Mouse (Mus musculus): ENCODE results near the gene Prph2. TPM values are rescaled to one million over a fixed set of nuclear protein-coding genes. Genes with fewer than 3 reads are reported as not detected.
A peak's percentile ranks its signal among the peaks of the same experiment; 100 is the strongest.

The Prph2 gene
- polyA plus RNA-seq, 1 experiment from 2014 or later, result not detected

DNA sequence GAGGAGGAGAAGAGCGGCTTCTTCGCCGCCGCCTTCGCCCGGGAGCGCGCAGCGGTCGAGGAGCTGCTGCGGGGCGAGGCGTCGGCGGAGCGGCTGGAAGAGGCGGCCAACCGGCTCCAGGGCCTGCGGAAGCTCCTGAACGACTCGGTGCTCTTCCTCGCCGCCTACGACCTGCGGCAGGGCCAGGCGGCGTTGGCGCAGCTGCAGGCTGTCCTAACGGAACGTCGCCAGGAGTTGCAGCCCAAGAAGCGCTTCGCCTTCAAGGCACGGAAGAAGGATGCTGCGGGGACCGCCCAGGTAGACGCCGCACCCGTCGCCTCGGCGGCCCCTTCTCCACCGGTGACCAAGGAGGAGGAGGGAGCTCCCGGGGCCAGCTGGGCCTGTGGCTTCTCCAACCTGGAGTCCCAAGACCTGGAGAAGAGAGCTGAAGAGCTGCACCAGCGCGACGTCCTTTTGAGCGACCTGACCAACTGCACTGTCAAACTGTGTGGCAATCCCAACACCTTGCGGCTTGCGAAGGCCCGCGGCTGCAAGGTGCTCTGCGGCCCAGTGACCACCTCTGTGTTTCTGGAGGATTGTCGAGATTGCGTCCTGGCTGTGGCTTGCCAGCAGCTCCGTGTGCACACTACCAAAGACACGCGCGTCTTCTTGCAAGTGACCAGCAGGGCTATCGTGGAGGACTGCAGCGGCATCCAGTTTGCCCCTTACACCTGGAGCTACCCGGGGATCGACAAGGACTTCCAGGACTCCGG lies 19.2 kb upstream of the Prph2 start:
- H3K27me3 ChIP-seq, result no peaks in the 10 kb centered on the region
- TF ChIP-seq CTCF (IDR thresholded peaks at IDR 0.05), result no peak
- POLR2A ChIA-PET, result interaction anchor here (0.6 to 2.4 kb wide), 6 partner anchors 14 to 120 kb away, joined by 4 to 12 read pairs (median 8); partner anchors contain the start of genes Bicral and Rpl7l1
- DNase-seq (ENCODE audit: low read depth, low spot score) (no peak), ATAC-seq (peak; percentile 32)
- in situ Hi-C loops (cut with MboI; ENCODE audit: low pct_unique_long_range_greater_than_20kb), result no loop called here
- CTCF ChIA-PET, result interaction anchor here (1.1 to 1.5 kb wide), 2 partner anchors 13 to 109 kb away, joined by 3 to 5 read pairs; partner anchors contain the start of gene Rpl7l1

DNA sequence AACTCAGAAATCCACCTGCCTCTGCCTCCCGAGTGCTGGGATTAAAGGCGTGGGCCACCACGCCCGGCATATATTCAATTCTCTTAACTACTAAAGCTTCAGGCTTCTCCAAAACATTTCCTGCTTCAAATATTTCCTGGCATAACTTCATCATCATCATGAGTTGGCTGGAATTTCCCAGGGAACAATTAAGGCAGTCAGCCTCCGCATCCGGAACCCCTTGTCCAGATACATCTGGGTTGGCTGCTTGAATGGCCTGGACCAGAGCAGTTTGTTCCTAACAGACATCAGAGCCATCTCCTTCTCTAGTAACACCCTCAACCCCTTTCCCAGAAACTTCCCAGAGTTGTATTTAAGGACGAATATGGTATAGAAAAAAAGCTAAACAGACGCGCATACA lies 14.8 kb upstream of the Prph2 start:
- in situ Hi-C loops (cut with MboI; ENCODE audit: low pct_unique_long_range_greater_than_20kb), result no loop called here
- ATAC-seq (no peak), DNase-seq (ENCODE audit: low read depth, low spot score) (no peak)
- POLR2A ChIA-PET, result no interaction called here
- TF ChIP-seq CTCF (IDR thresholded peaks at IDR 0.05), result no peak
- CTCF ChIA-PET, result interaction anchor here (1.5 to 1.6 kb wide), 2 partner anchors 11 to 14 kb away, joined by 3 to 4 read pairs; no protein-coding TSS in a partner anchor
- H3K27me3 ChIP-seq, result no peaks in the 10 kb centered on the region

DNA sequence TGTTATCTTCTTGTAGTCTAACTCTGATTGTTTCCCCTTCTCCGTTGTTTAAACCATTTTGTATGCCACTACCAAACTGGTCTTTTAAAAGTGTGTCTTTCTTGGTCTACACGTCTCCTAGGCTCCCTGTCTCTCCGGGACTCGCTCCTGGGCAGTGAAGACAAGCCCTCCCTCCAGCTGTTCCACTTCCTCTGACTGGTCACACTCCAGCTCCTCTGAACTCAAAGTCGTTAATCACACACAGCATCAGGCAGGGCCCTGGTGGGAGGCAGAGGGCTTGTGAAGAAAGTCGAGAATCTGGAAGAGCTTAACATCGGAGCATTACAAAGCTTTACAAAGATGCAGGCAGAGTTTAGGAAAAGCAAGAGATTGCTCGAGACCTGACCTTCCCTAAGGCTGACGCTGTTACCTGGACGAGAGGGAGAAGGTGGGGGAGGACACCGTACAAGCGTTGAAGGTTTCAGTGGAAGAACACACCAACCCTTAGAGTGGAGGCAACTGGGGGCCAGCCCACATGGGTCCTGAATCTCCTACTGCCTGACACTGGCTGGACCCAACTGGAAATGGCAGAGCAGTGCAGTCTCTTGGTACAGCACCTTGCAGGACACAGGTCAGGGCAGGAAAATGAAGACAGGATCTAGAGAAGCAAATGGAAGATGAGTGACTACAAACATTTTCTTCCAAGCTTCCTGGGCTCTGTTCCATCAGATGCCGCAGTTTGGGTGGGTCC lies 12.9 kb upstream of the Prph2 start:
- DNase-seq (ENCODE audit: low read depth, low spot score) (no peak), ATAC-seq (no peak)
- in situ Hi-C loops (cut with MboI; ENCODE audit: low pct_unique_long_range_greater_than_20kb), result no loop called here
- TF ChIP-seq CTCF (IDR thresholded peaks at IDR 0.05), result no peak
- ChIA-PET CTCF (interaction anchor here (1.6 kb wide), 1 partner anchor 9 kb away, joined by 4 read pairs; no protein-coding TSS in a partner anchor), POLR2A (no interaction called here)
- H3K27me3 ChIP-seq, result no peaks in the 10 kb centered on the region

DNA sequence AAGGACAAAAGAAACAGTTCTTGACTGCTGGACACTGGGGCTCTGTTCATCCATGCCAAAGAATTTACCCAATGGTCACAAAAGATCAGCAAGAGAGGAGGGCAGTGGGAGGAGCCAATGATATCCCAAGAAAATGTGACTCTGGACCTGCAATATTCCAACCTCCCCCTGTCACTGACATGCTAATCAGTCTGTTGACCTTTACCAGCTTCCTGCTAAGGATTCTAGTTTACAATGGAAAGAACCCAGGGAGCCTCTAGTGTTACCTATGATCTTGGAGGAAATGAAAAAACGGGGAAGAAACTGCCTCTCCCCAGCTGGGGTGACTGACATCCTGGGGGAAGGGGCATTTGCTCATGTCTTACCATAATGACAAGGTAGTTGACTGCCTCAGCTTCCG lies 9.3 kb upstream of the Prph2 start:
- no peak for ATAC-seq
- in situ Hi-C loops (cut with MboI; ENCODE audit: low pct_unique_long_range_greater_than_20kb), result no loop called here
- ChIA-PET CTCF (no interaction called here), POLR2A (no interaction called here)
- no peak for TF ChIP-seq CTCF (IDR thresholded peaks at IDR 0.05)
- no peak for DNase-seq (ENCODE audit: low read depth, low spot score)
- no peaks in the 10 kb centered on the region for H3K27me3 ChIP-seq

DNA sequence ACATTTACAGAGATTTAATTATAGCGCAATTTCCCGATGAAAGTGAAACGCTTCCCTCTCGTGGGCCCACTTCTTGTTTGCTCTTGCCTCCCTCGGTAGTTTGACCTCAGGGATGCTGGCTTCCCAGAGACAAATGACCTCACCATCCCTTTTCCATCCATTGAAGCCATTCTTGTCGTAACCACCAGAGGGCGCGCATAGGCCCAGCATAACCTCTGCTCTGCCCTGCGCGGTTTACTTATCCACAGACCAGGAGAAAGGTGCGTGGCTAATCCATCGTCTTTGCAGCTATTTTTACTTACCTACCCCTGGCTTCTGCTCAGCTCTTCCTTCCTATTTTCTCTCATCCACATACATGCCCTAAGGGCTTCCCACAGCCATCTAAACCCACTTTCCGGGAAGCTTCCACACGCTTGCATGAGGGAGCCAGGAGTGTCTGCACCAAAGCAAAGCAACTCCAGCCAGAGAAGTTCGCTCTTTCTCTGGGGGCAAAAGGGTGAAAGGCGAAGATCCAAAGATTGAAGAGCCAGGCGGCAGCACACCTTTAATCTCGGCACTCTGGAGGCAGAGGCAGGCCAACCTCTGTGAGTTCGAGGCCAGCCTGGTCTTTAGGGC lies 6.3 kb upstream of the Prph2 start:
- ChIA-PET POLR2A (interaction anchor here (0.6 kb wide), 1 partner anchor 15 kb away, joined by 3 read pairs; no protein-coding TSS in a partner anchor), CTCF (interaction anchor here (0.9 to 1.3 kb wide), 4 partner anchors 12 to 29 kb away, joined by 3 to 5 read pairs (median 4); no protein-coding TSS in a partner anchor)
- peak; percentile 80 for ATAC-seq
- DNase-seq (ENCODE audit: low read depth, low spot score), result no peak
- in situ Hi-C loops (cut with MboI; ENCODE audit: low pct_unique_long_range_greater_than_20kb), result no loop called here
- peak; percentile 97 for TF ChIP-seq CTCF (IDR thresholded peaks at IDR 0.05)
- H3K27me3 ChIP-seq, result no peaks in the 10 kb centered on the region

DNA sequence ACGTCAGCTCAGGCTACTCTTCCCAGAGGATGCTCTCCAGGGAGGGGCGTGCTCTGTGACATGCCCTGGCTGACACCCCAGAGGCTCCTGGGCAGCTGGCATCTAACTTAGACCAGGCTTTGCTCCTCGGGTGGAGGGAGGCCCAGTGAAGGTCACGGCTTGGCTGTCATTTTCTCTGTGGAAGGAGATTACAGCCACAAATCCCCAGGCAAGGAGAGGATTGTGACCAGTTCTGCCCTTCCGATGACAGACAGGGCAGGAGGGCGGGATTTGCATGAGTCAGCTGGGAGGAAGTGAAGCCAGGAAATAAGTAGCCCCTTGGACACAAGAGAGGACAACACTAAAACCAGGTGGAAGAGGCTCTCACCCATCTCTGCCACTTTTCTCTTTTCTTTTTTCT lies 2.1 kb downstream of the Prph2 start:
- POLR2A ChIA-PET, result no interaction called here
- CTCF ChIA-PET, result interaction anchor here (1.1 kb wide), 1 partner anchor 11 kb away, joined by 4 read pairs; no protein-coding TSS in a partner anchor
- no peak for ATAC-seq
- TF ChIP-seq CTCF (IDR thresholded peaks at IDR 0.05), result no peak
- in situ Hi-C loops (cut with MboI; ENCODE audit: low pct_unique_long_range_greater_than_20kb), result no loop called here
- no peak for DNase-seq (ENCODE audit: low read depth, low spot score)
- H3K27me3 ChIP-seq, result no peaks in the 10 kb centered on the region

DNA sequence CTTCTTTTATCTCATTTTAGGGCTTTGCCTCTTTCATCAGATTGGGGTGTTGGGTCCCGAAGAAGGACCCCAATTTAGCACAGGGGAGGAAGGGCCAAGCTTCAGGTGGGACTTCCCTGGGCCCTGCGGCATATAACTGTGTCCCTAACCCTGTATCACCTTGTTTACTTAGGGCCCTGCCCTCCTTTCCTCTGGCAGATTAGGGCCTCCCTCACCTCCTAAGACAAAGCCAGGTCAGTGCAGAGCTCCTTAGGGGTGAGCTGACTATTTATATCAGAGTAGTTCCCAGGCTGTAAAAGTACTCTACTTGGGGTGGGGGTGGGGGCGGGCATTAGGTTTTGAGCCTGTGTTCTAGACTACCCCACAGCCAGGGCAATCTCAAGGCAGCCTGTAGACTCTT lies 4.9 kb downstream of the Prph2 start:
- in situ Hi-C loops (cut with MboI; ENCODE audit: low pct_unique_long_range_greater_than_20kb), result no loop called here
- ATAC-seq (no peak), DNase-seq (ENCODE audit: low read depth, low spot score) (no peak)
- TF ChIP-seq CTCF (IDR thresholded peaks at IDR 0.05), result no peak
- no peaks in the 10 kb centered on the region for H3K27me3 ChIP-seq
- ChIA-PET CTCF (no interaction called here), POLR2A (no interaction called here)

DNA sequence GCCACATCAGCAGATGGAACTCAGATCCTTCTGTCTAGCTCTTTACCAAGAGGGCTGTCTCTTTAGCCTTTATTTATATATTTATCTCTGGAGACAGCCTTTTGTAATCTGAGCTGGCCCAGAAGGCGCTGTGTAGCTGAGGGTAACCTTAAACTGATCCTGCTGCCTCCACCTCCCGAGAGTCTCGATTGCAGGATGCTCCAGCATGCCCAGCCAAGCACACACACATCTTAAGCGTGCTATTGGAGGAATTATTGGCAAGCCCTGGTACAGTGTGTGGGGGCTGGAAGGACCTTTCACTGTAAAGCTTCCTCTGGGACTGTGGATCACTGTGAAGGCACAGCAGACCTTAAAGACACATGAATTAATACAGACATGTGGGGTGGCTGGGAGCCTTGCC lies 8.7 kb downstream of the Prph2 start:
- no peaks in the 10 kb centered on the region for H3K27me3 ChIP-seq
- no peak for DNase-seq (ENCODE audit: low read depth, low spot score)
- POLR2A ChIA-PET, result no interaction called here
- in situ Hi-C loops (cut with MboI; ENCODE audit: low pct_unique_long_range_greater_than_20kb), result no loop called here
- TF ChIP-seq CTCF (IDR thresholded peaks at IDR 0.05), result no peak
- ATAC-seq, result no peak
- CTCF ChIA-PET, result no interaction called here

DNA sequence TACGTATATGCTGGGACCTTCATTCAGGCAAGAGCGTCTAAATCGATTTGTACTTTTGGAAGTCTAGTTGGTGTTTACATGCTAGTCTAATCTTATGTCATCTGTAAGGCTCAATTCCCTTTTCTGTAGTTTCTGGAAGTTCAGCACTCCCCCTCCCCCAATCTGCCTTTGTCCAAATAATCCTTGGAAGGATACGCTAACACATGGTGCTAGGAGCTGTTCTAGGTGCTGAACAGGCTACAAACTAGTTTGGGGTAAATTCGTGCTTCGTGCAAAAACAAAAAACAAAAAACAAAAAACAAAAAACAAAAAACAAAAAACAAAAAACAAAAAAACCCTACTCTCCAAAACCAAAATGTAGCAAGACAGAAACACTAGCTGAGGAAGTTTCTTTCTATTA lies 10.6 kb downstream of the Prph2 start:
- no peak for ATAC-seq
- ChIA-PET CTCF (no interaction called here), POLR2A (no interaction called here)
- in situ Hi-C loops (cut with MboI; ENCODE audit: low pct_unique_long_range_greater_than_20kb), result no loop called here
- no peak for DNase-seq (ENCODE audit: low read depth, low spot score)
- no peak for TF ChIP-seq CTCF (IDR thresholded peaks at IDR 0.05)
- no peaks in the 10 kb centered on the region for H3K27me3 ChIP-seq

DNA sequence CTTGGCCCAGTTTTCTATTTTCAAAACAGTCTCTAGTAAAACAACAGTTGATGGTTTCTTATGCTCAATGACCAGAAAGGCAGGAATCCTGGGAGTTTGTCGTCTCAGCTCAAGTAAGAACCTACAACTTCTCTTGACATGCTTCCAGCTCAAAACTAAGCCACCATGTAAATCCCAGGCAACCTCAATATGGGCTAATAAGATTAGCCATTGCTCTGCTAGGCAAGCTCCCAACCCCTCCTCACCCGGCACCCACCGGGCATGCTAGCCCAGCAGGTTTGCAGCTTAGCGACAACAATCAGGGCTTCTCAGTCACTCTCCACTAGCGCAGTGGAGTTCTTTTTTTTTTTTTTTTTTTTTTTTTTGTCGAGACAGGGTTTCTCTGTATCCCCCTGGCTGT lies 15.9 kb downstream of the Prph2 start:
- no peak for TF ChIP-seq CTCF (IDR thresholded peaks at IDR 0.05)

More for the DNA sequence above, 15.9 kb downstream of the Prph2 start:
- no peaks in the 10 kb centered on the region for H3K27me3 ChIP-seq
- in situ Hi-C loops (cut with MboI; ENCODE audit: low pct_unique_long_range_greater_than_20kb), result no loop called here
- ChIA-PET CTCF (interaction anchor here (1.0 to 1.6 kb wide), 3 partner anchors 15 to 49 kb away, joined by 3 to 5 read pairs (median 3); partner anchors contain the start of gene Prph2), POLR2A (no interaction called here)
- DNase-seq (ENCODE audit: low read depth, low spot score) (no peak), ATAC-seq (no peak)
